Mouse (Mus musculus): ENCODE measurements at regions not wholly inside any gene's neighbourhood (a gene's known extent, or its start where the extent isn't known, plus 50 kb on each side); places are given as distances from the start of the nearest gene placed in this dataset.

- DNase-seq (ENCODE audit: low spot score in 2 of 2), result no peak
Measured at GRCm38 (mm10) chr13:93564902-93565301, 65.3 kb upstream of the Jmy start.

- DNase-seq (ENCODE audit: low spot score in 2 of 2), result no peak
Measured at GRCm38 (mm10) chr13:93564091-93564490, 64.5 kb upstream of the Jmy start.

DNA sequence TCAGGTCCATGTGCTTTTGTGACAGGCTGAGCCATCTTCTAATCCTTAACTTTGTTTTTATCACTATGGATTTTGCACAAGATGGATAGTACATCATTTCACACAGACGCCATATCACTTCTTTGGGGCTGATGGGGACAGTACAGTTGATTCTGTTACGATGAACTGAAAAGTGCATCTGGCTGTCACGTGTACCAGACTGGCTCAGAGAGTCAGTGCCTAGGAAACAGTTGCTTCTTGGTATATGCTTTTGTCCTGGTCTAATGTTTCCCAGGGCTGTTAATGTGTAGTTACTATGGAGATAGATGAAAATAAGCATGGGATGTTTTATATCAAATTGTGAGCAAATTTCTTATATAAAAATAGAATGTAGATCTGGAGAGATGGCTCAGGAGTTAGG, 60.7 kb upstream of the Jmy start:
- no peak for DNase-seq (ENCODE audit: low spot score in 2 of 2)

DNA sequence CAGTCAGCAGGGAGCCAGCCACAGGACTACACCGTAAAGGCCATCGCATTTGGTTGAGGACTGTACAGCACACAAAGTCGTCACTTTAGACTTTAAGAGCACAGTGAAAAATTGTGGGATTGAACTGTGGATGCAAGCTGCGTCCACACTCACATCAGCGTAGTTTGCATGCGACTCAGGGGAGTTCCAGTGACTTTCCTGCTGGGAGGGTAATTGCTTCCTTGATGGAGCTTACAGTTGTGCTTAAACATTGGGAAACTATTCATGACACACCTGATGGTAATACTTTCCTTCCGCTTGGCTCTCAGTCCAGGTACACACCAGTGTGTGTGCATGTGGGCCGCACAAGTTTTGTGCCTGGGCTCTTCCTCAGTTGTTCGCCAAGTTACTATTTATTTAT, 59.0 kb upstream of the Jmy start:
- DNase-seq (ENCODE audit: low spot score in 2 of 2), result no peak

- no peak for DNase-seq (ENCODE audit: low spot score in 2 of 2)
Measured at GRCm38 (mm10) chr13:93556119-93556518, 56.5 kb upstream of the Jmy start.

GRCm38 (mm10) chr13:93554901-93555300, 55.3 kb upstream of the Jmy start:
- DNase-seq (ENCODE audit: low spot score in 2 of 2), result no peak

DNA sequence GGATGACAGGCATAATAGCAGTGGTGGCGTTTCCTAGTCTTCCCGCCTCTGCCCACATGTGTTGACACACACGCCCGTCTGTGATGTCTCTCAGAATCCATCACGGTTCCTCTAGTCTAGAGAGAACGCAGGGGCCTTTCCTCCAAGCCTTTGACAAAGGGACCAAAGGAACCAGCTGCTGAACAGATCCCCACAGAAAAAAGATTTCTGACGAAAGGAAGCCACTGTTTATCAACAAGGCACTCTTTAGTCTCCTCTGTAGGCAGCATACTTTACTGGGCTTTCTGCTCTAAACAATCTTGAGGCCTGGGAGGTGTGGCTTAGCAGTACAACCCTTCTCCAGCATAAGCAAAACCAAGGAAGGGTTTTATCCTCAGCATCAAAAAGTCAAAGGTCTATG, 54.3 kb upstream of the Jmy start:
- DNase-seq (ENCODE audit: low spot score in 2 of 2), result no peak

- peak; percentile 38 to 48 for DNase-seq (ENCODE audit: low spot score in 2 of 2)
Measured at GRCm38 (mm10) chr13:93553271-93553670, 53.7 kb upstream of the Jmy start.

GRCm38 (mm10) chr13:93550311-93550710, 50.7 kb upstream of the Jmy start:
- no peak for DNase-seq (ENCODE audit: low spot score in 2 of 2)

Data from urinary bladder, postnatal 36 days (tissue).